Mouse (Mus musculus): ENCODE data around the gene Gpr107.

Gpr107 gene

DNA sequence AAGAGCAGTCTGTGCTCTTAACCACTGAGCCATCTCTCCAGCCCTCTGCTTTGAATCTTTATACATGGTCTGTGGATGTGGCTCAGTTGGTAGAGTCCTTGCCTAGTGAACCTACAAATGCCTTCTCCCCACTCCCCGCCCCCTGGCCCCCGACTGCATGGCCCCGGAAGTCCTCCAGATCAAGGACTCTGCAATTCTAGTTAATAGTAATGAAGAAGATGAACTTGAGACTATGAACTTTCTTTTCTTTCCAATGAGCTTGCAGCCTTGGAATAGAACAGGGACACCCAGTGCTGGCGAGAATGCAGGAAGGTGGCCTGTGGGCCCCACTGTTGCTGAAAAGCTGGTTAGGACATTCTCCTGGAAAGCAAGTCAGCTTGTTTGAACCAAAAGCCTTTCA is 100.1 kb downstream of the Gpr107 start:
- DNase-seq: no peak

DNA sequence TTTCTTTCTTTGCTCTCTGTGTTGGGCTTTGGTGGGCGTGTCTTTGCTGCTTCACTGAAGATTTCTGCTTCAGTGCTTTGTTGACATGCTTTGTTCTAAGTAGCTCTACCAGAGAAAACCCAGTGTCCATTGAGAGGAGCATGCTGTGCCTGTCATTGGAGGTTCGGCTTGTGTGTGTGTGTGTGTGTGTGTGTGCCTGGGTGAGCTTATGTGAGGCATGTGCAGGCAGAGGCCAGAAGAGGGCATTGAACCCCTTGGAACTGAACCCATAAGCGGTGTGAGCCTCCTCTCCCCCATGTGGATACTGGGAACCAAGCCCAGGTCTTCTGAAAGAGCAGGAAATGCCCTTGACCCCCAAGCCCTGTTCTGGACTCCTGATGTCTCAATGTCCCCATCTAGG is 101.3 kb downstream of the Gpr107 start:
- no peak for DNase-seq

DNA sequence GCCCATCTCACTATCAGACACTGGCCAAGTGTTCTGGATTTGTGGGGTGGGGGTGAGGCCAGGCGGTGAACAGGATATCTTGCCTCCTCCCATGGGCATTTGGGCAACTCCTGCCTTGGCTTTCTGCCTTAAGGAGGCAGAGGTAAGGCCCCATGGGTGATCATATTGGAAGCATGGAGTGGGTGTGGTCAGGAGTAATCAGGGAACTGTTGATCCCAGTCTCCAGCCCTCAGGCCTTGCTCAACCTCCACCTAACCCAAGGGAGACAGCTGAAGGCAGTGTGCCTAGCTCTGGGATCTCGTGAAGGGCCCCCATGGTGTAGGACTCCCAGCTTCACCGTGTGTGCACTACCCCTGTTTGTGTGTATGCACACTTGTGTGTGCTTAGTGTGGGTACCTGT is 102.7 kb downstream of the Gpr107 start:
- no peak for DNase-seq

DNA sequence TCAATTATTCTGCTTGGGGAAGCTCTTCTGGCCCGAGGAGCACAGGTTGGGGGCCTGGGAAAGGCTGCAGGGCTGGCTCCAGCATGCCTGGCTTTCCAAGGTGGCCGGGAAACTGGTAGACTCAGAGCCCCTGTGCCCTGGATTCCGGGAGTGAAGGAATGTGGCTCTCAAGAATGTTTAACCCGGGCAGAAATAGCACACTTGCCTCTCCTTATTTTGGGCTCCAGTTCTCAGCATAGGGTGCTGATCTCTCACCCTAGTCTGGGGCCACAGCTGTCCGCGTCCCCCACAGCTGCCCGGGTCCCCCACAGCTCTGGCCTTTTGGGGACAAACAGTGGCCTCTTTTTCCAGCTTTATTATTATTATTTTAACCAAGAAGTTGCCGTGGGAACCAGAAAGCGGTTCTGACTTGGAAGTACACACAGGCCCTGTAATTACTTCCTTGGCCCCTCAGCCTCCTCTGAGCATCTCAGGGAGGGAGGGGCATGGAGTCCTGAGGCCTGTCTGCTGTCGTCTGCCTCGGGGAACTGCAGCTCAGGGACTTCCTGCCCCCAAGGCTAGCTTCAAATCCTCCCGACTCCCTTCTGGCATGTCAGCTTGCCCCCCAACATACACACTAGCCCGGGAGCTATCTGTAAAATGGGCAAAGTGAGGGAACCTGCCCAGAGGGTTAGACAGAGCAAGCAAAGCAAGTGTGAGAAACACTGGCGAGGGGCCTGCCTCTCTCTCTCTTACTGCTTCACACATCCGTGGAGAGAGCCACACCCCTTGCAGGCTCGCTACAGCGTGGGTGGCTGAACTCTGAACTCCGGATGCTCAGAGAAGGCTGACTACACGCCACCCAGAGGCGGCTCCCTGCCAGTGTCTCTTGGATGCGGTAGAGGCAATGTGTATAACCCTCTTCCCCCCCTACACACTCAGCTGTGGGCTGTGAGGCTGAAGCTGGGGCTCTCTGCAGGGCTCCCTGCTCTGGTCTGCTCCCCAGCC is 104.1 kb downstream of the Gpr107 start:
- peak; percentile 73 to 84 for DNase-seq

DNA sequence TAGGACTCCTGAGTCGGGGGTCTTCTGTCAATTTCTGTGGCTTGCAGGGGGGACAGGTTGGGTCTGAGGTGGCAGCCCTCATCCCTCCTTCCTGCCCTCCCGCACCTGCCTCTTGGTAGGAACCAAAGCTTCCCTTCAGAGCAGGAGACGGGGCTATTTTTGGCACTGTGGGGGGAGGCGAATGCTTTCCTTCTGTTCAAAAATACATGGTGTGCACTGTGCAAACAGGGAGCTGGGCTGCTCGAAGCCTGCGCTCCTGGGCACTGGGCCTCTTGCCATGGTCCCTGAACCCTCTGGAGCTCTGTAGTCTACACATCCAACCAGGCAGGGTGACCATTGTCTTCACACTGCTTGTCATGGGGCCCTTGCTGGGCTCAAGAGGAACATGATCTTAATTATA is 105.0 kb downstream of the Gpr107 start:
- no peak for DNase-seq

DNA sequence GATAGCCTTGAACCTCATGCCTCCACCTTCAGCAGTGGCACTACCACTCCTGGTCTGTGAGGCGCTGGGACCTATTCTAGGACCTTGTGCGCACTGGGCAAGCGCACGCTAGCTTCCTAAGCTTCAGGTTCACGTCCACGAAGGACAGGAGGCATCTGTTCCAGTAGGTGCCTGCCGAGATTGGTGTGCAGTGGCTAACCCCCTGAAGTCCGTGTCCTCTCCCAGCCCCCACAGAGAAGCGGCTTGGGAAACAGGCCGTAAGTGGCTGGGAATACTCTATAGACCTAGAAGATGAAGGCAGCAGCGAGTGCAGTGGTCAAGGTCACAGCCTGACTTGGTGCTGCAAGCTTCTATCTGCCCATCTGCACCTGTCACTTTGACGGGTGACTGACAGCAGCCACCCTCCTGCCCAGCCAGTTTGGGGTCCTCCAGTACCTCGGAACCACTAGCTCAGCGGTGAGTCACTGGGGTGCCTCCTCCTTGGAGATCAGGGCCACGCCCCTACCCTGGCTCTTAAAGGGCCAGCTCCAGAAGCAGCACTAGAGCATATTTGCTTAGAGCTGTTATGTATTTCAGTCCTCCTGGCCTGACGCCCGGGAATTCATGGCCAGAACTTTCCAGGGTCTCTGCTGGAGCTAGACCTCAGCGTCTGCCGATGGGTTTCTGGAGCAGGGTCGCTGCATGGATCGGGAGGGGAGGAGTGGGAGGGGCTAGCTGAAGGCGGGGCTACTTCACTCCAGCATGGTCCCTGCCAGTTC is 106.7 kb downstream of the Gpr107 start:
- peak; percentile 43 to 53 for DNase-seq

DNA sequence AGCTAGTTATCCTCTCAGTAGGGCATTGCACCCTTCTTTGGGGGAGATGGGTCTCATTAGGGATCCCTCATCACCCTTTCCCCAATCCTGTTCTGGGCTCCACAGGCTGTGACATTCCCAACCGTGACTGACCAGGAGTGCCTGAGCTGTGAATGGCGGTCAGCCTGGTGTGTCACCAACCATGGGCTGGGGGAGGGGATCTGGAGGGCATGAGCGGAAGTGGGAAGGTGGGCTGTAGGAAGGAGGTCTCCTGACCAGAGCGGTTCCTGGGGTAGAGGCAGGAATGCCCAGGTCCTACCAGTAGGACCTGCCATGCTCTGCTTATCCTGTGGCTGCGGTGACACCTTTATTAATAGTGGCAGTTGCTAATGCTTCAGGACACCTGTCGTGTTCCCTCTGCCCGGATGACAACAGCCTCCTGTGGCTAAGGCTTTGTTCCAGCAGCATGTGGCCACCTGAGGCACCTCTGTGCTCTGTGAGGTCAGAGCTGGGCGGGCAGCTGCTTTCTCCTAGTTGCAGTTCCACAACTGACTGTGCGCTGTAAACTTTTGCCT is 107.3 kb downstream of the Gpr107 start:
- DNase-seq: no peak

DNA sequence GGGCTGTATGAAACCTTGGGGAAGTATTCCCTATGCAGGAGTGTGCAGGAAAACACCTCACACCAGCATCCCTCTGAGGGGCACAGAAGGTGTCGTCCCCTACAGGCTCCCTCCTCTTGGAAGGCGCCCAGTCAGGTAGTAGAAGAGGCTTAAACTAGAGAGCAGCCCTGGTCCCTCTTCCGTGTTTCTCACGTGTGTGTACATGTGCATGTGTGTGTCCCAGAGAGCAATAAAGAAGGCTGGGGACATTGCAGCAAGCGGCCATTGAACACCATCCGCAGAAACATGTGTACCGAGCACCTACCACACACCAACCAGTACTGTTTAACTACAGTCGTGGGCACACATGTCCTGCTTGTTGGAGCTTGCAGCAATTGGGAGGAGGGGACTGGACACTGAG is 108.4 kb downstream of the Gpr107 start:
- no peak for DNase-seq

DNA sequence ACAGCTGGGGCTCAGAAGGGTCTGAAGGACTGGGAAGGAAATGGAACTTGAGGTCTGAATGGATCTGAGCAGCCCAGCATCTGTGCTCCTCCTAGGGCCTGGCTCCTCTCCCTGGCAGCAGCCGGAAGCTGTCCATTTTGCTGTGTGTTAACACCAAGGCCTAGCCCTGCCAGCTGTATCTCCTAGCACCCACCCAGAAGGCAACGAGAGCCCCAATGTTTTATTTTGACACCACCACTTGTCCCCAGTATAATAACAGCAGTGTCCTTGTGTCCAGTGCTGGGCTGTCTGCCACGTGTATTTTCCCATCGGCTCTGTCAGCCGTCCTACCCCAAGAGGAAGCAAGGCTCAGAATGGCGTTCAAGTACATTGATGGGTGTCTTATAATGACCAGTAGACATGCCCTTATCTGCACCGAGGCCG is 110.9 kb downstream of the Gpr107 start:
- no peak for DNase-seq

DNA sequence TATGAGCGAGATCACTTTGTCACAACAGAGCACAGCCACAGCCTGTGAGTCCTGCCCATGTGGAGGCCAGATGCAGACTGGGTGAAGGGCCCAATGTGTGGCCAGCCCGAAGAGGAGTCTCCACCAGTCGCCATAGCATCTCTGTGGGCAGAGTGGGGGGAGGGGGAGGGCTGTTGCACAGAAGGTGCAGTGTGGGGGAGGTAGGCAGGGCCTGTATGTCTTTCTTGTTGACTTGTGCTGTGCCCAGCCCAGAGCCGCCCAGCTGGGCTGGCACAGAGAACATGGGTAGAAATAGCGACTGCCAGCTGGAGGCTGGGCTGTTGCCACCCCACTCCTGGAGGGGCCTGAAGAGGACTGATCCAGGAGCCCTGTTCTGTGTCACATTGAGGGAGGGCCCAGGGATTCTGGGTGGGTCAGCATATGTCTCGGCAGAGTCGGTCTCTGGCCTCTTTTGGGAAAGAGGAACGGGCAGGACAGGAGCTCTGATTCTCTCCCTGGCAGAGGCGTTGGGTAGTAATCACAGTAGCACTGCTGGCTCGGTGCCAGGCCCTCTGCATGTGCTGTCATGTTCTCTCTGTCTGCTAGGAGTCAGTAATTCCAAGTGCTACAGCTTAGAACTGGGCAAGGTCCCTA is 111.7 kb downstream of the Gpr107 start:
- no peak for DNase-seq

DNA sequence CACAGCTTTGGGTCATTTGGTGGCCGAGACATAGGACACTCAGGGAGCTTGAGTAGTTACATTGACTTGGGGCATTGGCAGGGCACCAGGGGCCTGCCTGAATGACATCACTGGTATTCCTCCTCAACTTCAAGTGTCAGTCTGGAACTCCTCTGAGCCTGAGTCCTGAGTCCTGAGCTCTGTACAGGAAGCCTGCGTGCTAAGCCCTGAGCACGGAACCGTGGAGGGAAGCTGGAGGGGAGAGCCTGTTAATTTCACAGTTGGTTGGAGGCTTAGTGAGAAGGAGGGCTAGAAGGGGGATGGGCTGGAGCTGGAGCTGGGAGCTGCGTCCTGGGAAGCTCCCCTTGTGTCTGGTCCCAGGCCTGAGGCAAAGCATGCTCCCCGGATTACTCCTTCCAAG is 115.3 kb downstream of the Gpr107 start:
- DNase-seq: no peak

Data from thymus, adult 18-20 months (tissue).